Mouse (Mus musculus) telencephalon, adult 2 months (tissue): ENCODE measurements around the gene Grin2d.

Experiments
- DNase-seq: peaks from one replicate; pipeline ENCODE4 v3.0.0-alpha.2; 2011; ENCODE audit warnings: low read depth, low spot score

Gene Grin2d

GRCm38 (mm10) chr7:45897258-45897757 is 19.1 kb upstream of the Grin2d start:
- DNase-seq, result peak; percentile 40

- DNase-seq, result peak; percentile 99
These were observed 18.5 kb upstream of the Grin2d start, which contains the start of the genes Syngr4 and Tmem143 for GRCm38 (mm10) chr7:45896517-45897257. TSS of gene Syngr4 (minus strand) at chr7:45896714. TSS of gene Tmem143 (plus strand) at chr7:45896941.

- no peak for DNase-seq
These were observed 17.8 kb upstream of the Grin2d start for GRCm38 (mm10) chr7:45895931-45896516.

- no peak for DNase-seq
These were observed 14.5 kb upstream of the Grin2d start for GRCm38 (mm10) chr7:45892651-45893050.

GRCm38 (mm10) chr7:45887246-45887645 is 9.1 kb upstream of the Grin2d start:
- no peak for DNase-seq

GRCm38 (mm10) chr7:45881011-45881410 is 2.8 kb upstream of the Grin2d start:
- DNase-seq, result no peak

GRCm38 (mm10) chr7:45880531-45880930 is 2.4 kb upstream of the Grin2d start:
- DNase-seq, result no peak

GRCm38 (mm10) chr7:45876895-45877294 is 1.3 kb downstream of the Grin2d start:
- DNase-seq, result no peak

- DNase-seq, result no peak
These were observed 4.9 kb downstream of the Grin2d start for GRCm38 (mm10) chr7:45873061-45873947.

- DNase-seq, result peak; percentile 65
These were observed 5.6 kb downstream of the Grin2d start, which contains the start of gene Kdelr1 for GRCm38 (mm10) chr7:45872624-45873023. TSS of gene Kdelr1 (plus strand) at chr7:45872772.

GRCm38 (mm10) chr7:45870282-45871058 is 7.7 kb downstream of the Grin2d start:
- no peak for DNase-seq

GRCm38 (mm10) chr7:45869787-45870186 is 8.4 kb downstream of the Grin2d start:
- DNase-seq, result no peak

- DNase-seq, result no peak
These were observed 9.0 kb downstream of the Grin2d start for GRCm38 (mm10) chr7:45869107-45869670.

- DNase-seq, result no peak
These were observed 10.3 kb downstream of the Grin2d start for GRCm38 (mm10) chr7:45867871-45868270.

- peak; percentile 53 for DNase-seq
These were observed 12.0 kb downstream of the Grin2d start for GRCm38 (mm10) chr7:45865925-45866910.

- no peak for DNase-seq
These were observed 13.7 kb downstream of the Grin2d start for GRCm38 (mm10) chr7:45864435-45864834.

- DNase-seq, result no peak
These were observed 15.4 kb downstream of the Grin2d start for GRCm38 (mm10) chr7:45862804-45863203.

GRCm38 (mm10) chr7:45859008-45859407 is 19.2 kb downstream of the Grin2d start:
- no peak for DNase-seq
